Mouse (Mus musculus) myocyte (in vitro differentiated cells): ENCODE measurements at regions not wholly inside any gene's neighbourhood (a gene's known extent, or its start where the extent isn't known, plus 50 kb on each side); places are given as distances from the start of the nearest gene placed in this dataset.

Experiments used
- H3K27me3 ChIP-seq: one replicate; pipeline ENCODE4 v1.6.1; 2011; ENCODE audit not compliant: control insufficient read depth, insufficient read depth, insufficient read length
- H3K36me3 ChIP-seq: one replicate; pipeline ENCODE4 v1.6.1; 2011; ENCODE audit not compliant: control insufficient read depth, insufficient read depth
- H3K4me2 ChIP-seq: one replicate; pipeline ENCODE4 v1.6.1; 2011; ENCODE audit warnings: low read depth, control low read depth
- H3K4me3 ChIP-seq: one replicate; pipeline ENCODE4 v1.5.1; 2011; ENCODE audit warnings: mild to moderate bottlenecking, control low read depth, moderate library complexity
- H3K79me2 ChIP-seq: one replicate; pipeline ENCODE4 v1.6.1; 2011; ENCODE audit not compliant: control insufficient read depth, insufficient read depth
- H3ac ChIP-seq: one replicate; pipeline ENCODE4 v1.6.1; 2011; ENCODE audit not compliant: control insufficient read depth, insufficient read length
- CEBPB ChIP-seq: IDR thresholded peaks from 2 replicates; pipeline ENCODE4 v1.6.1; 2011; ENCODE audit warnings: mild to moderate bottlenecking, moderate library complexity; ENCODE audit not compliant: poor library complexity, insufficient read depth, severe bottlenecking
- E2F4 ChIP-seq: IDR thresholded peaks from one replicate; pipeline ENCODE4 v1.6.1; 2011; ENCODE audit warnings: mild to moderate bottlenecking, control low read depth, moderate library complexity; ENCODE audit not compliant: insufficient read depth
- MAX ChIP-seq: IDR thresholded peaks from one replicate; pipeline ENCODE4 v1.6.1; 2011; ENCODE audit warnings: low read depth, mild to moderate bottlenecking, control low read depth
- MYOD1 ChIP-seq, 3 experiments: IDR thresholded peaks; one replicate each; pipeline ENCODE4 v1.6.1; 2011; ENCODE audit warnings: control low read depth in 2 of 3, low read depth in 2 of 3, mild to moderate bottlenecking in 2 of 3, moderate library complexity in 1 of 3; ENCODE audit not compliant: insufficient read length in 2 of 3, control insufficient read depth in 1 of 3
- MYOG ChIP-seq, 3 experiments: IDR thresholded peaks; one replicate each; pipeline ENCODE4 v1.6.1; 2011; ENCODE audit warnings: control low read depth in 2 of 3, low read depth in 2 of 3, mild to moderate bottlenecking in 2 of 3; ENCODE audit not compliant: insufficient read length in 2 of 3, control insufficient read depth in 1 of 3, insufficient read depth in 1 of 3
- POLR2A ChIP-seq: IDR thresholded peaks from one replicate; pipeline ENCODE4 v1.6.1; 2011; ENCODE audit warnings: low read depth, mild to moderate bottlenecking, control low read depth, moderate library complexity; ENCODE audit not compliant: insufficient read length
- POLR2AphosphoS2 ChIP-seq: IDR thresholded peaks from one replicate; pipeline ENCODE4 v1.6.1; 2011; ENCODE audit warnings: low read depth, control low read depth; ENCODE audit not compliant: insufficient read length
- REST ChIP-seq: IDR thresholded peaks from one replicate; pipeline ENCODE4 v1.6.1; 2011; ENCODE audit warnings: mild to moderate bottlenecking, control low read depth, moderate library complexity; ENCODE audit not compliant: insufficient read depth, insufficient read length
- SRF ChIP-seq: IDR thresholded peaks from one replicate; pipeline ENCODE4 v1.6.1; 2011; ENCODE audit warnings: low read depth; ENCODE audit not compliant: control insufficient read depth, insufficient read length
- TCF12 ChIP-seq: IDR thresholded peaks from one replicate; pipeline ENCODE4 v1.6.1; 2011; ENCODE audit warnings: mild to moderate bottlenecking, control low read depth; ENCODE audit not compliant: poor library complexity, insufficient read depth, severe bottlenecking
- TCF3 ChIP-seq: IDR thresholded peaks from one replicate; pipeline ENCODE4 v1.6.1; 2011; ENCODE audit warnings: low read depth, control low read depth; ENCODE audit not compliant: insufficient read length
- USF1 ChIP-seq: IDR thresholded peaks from one replicate; pipeline ENCODE4 v1.6.1; 2011; ENCODE audit warnings: low read depth, mild to moderate bottlenecking, control low read depth, moderate library complexity

GRCm38 (mm10) chr3:62938601-62939000, 302.7 kb upstream of the Mme start:
- H3K27me3 ChIP-seq, result no peaks in the 10 kb centered on the region
- H3K36me3 ChIP-seq, result no peaks in the 10 kb centered on the region
- H3K4me3 ChIP-seq, result no peak overlapping the region
- H3ac ChIP-seq, result no peak overlapping the region
- H3K79me2 ChIP-seq, result no peaks in the 10 kb centered on the region
- no peak overlapping the region for H3K4me2 ChIP-seq
- no peak for TF ChIP-seq E2F4
- TF ChIP-seq MYOD1 (IDR thresholded peaks at IDR 0.05; ENCODE audit: control insufficient read depth in 1 of 3, insufficient read length in 2 of 3, low read depth in 2 of 3), result no peak
- TF ChIP-seq TCF12, result no peak

GRCm38 (mm10) chr3:62924441-62924840, 316.9 kb upstream of the Mme start:
- no peak for TF ChIP-seq TCF12
- TF ChIP-seq TCF3, result no peak
- no peak for TF ChIP-seq POLR2AphosphoS2
- TF ChIP-seq MYOG (IDR thresholded peaks at IDR 0.05; ENCODE audit: control insufficient read depth in 1 of 3, insufficient read depth in 1 of 3, insufficient read length in 2 of 3, low read depth in 2 of 3), result no peak
- Histone ChIP-seq H3K79me2 (no peaks in the 10 kb centered on the region), H3K4me2 (no peak overlapping the region), H3ac (no peak overlapping the region), H3K36me3 (no peaks in the 10 kb centered on the region), H3K27me3 (no peaks in the 10 kb centered on the region), H3K4me3 (no peak overlapping the region)

- no peaks in the 10 kb centered on the region for H3K79me2 ChIP-seq
- H3K36me3 ChIP-seq, result no peaks in the 10 kb centered on the region
- TF ChIP-seq TCF3 (no peak), TCF12 (no peak)
- H3K4me3 ChIP-seq, result no peak overlapping the region
- H3ac ChIP-seq, result no peak overlapping the region
- no peak overlapping the region for H3K4me2 ChIP-seq
- no peaks in the 10 kb centered on the region for H3K27me3 ChIP-seq
These were observed 312.0 kb upstream of the Gpr149 start for GRCm38 (mm10) chr3:62916899-62917298.

GRCm38 (mm10) chr3:62885104-62885503, 280.2 kb upstream of the Gpr149 start:
- TF ChIP-seq SRF (no peak), E2F4 (no peak)
- H3K4me2 ChIP-seq, result no peak overlapping the region
- H3K79me2 ChIP-seq, result no peaks in the 10 kb centered on the region
- H3ac ChIP-seq, result no peak overlapping the region
- H3K27me3 ChIP-seq, result no peaks in the 10 kb centered on the region
- H3K4me3 ChIP-seq, result no peak overlapping the region
- no peaks in the 10 kb centered on the region for H3K36me3 ChIP-seq

- H3K4me2 ChIP-seq, result no peak overlapping the region
- TF ChIP-seq TCF12 (no peak), MAX (no peak), REST (no peak), POLR2A (no peak), MYOG (IDR thresholded peaks at IDR 0.05; ENCODE audit: control insufficient read depth in 1 of 3, insufficient read depth in 1 of 3, insufficient read length in 2 of 3, low read depth in 2 of 3) (no peak), CEBPB (no peak), MYOD1 (IDR thresholded peaks at IDR 0.05; ENCODE audit: control insufficient read depth in 1 of 3, insufficient read length in 2 of 3, low read depth in 2 of 3) (no peak), USF1 (no peak), TCF3 (no peak), POLR2AphosphoS2 (no peak), SRF (no peak), E2F4 (no peak)
- no peaks in the 10 kb centered on the region for H3K79me2 ChIP-seq
- H3K27me3 ChIP-seq, result no peaks in the 10 kb centered on the region
- H3K36me3 ChIP-seq, result no peaks in the 10 kb centered on the region
- no peak overlapping the region for H3ac ChIP-seq
- H3K4me3 ChIP-seq, result no peak overlapping the region
These were observed 277.6 kb upstream of the Gpr149 start for GRCm38 (mm10) chr3:62882310-62883073.

- Histone ChIP-seq H3K79me2 (no peaks in the 10 kb centered on the region), H3ac (no peak overlapping the region), H3K36me3 (no peaks in the 10 kb centered on the region), H3K27me3 (no peaks in the 10 kb centered on the region), H3K4me3 (no peak overlapping the region), H3K4me2 (no peak overlapping the region)
- TF ChIP-seq E2F4 (no peak), USF1 (no peak), POLR2A (no peak)
These were observed 255.8 kb upstream of the Gpr149 start for GRCm38 (mm10) chr3:62860731-62861130.
